Mouse (Mus musculus) lung, postnatal 36 days (tissue): Measurements from ENCODE around the gene Xylt1.

Source experiments
- DNase-seq: peaks from one replicate; pipeline ENCODE4 v3.0.0; 2022; ENCODE audit warnings: mixed read lengths

Xylt1 gene

DNA sequence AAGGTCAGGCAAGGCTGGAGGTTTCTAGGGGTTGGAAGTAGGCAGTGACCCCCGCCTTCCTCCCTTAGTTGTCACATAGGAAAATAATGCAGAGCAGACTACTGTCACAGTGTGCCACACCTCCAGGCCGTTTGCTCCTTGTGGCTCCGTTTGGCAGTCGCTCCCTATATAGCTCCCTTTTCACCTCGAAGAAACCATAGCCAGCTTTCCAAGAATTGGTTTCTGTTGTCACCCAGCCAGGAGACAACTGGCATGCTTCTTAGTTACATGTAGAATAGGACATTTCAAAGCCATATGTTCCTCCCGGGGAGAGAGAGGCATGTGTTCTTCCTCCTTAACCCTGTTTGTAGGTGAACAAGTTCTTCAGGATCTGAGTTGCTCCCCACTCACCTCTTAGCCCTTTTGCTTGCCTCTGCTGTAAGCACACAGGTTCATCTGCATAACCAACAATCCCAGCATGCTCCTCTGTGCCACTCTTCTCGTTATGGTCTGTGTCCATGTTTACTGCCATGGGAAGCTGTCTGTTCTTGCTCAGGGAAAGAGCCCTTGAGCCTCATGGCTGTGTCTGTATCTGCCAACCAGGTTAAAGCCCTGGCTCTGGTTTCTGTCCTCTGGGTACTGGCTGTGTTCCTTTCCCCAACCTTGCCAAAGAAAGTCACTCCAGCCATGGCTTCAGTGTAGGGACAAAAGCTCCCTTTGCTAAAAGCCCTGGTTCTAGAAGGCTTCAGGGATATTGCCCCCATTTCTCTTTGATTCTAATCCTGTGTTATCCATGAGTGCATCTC lies 143.8 kb downstream of the Xylt1 start:
- no peak for DNase-seq

DNA sequence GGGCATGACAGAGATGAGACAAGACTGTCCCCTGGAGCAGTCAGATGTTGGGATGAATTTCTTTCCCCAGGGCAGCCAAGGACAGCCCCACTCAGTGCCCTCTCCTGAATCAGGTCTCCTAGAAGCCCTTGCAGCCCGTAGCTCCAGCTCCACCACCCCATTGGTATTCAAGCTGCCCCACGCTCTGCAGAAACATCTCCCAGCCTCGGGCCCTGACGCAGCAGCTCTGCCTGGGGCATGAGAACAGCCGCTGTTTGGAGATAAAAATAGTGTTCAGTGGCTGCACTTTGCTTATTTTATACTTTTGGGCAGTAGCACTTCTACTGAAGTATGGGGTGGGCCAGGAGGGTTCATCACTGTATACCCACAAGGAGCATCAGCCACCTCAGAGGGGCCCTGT lies 144.9 kb downstream of the Xylt1 start:
- DNase-seq, result no peak

DNA sequence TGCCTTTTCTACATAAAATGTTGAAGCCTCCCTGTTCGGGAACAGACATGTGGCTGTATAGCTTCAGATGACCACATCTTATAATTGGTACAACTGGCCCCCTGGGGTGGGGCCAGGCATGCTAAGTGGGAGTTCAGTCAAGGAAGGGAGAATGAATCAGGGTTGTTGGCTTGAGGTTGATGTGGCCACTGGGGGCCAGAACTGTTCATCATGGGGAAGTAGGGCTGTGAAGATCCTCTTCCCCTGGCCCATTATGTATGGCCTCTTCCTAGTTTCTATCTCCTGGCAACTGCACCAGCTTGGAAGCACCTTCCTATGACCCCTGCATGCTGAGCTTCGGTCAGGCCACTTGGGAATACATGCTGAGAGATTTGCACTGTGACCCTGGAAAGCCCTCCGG lies 145.8 kb downstream of the Xylt1 start:
- DNase-seq, result no peak

DNA sequence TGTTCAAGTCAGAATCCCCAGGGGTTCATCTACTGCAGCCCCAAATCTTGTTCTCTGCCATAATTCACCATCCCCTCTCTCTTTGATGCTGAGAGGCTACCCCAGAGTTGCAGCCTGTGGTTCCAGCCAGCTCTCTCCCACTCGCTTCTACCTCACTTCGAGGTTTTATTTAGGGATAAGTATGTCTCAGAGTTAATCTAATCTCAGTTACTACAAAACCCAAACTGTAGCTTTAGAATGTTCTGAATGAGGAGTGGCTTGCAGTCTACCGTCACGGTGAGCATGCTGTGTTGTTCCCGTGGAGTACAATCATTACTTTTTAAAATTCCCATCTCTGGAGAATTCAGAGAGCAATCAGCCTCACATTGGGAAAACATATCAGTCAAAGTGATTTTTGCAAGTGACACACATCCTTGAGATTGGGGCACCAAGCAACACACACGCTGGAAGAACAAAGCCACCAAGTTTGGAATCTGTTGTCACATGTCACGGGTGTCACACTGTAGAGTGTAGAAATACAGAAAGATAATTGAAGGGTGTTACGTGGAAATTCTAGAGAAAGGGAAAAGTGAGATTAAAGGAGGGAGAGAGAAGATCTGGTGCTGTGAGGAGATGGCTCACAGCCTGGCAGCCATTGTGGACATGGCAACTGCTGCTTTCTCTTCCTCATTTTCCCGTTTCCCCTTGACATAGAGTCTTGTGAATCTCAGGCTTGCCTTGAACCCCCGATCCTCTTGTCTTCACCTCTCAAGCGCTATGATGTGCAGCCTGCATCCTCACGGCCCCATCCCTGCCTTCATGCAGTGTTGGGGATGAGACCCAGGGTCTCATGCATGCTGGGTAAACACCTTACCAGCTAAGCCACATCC lies 149.2 kb downstream of the Xylt1 start:
- DNase-seq, result no peak

DNA sequence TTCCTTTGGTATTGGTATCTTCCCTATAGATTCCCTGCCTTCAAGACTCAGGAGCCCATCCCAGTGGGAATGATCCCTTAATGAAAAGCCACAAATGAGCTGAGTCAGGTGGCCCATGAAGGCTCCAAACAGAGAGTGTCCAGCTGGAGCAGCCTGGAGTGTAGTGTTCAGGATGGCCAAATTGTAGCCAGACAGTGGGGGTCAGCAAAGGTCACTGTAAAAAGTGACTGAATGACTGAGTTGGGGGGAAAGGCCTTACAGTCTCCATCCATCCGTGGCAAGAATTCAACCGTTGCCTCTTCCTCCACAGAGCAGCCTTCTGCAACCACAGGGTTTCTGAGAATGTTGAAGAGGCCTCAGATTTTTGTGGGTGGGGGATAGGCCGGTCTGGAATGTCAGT lies 151.9 kb downstream of the Xylt1 start:
- DNase-seq, result no peak

DNA sequence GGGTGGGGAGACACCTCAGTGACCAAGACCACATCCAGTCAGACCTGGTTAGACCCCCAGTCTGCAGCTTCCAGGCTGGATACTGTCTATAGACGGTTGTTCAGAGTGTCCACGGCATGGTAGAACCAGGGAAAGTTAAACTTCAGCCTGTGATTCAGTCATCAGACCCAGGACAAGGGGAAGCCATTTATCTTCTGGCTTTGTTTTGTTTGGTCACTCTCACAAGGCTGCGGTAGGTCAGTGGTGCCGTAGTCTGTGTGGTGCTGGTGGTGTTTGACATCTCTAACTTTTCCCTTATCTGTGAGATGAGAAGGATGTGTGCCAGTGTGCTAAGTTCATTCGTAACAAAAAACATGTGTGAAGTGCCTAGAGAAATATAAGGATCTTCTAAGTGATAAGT lies 152.4 kb downstream of the Xylt1 start:
- no peak for DNase-seq

DNA sequence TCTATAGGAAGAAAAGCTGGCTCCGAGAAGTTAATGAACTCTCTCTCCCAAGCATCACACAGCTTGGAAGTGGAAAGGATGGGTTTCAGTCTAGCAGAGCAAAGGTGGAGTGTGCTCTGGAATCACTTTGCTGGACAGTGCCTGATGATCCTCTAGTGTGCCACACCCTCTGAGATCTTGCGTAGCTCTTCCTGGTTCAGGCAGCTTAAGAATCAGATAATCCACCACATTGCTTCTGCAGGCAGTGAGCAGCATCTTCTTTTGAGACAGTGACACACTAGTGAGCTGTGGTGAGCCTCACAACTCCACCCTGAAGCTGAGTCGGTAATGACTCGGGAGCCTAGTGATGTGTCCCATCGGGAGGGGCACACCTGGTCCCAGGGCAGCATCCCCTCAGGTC lies 159.2 kb downstream of the Xylt1 start:
- DNase-seq, result no peak

DNA sequence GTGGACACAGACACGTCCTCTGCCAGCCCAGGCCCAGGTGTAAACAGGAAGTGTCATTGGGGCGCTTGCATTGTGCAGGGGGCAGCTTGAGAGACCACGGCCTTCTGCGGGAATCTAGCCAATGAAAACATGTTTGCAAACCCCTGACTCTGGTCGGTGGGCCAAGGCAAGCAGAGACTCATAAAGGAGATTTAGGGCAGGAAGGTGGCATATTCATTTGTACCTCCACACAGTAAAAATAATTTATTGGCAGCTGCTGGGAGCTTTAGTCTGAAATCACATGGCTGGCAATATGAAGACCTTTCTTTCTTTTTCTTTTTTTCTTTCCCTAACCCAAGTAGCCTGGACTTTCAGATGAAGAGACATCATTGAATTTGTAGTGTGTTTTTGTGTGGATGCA lies 159.6 kb downstream of the Xylt1 start:
- DNase-seq, result no peak

DNA sequence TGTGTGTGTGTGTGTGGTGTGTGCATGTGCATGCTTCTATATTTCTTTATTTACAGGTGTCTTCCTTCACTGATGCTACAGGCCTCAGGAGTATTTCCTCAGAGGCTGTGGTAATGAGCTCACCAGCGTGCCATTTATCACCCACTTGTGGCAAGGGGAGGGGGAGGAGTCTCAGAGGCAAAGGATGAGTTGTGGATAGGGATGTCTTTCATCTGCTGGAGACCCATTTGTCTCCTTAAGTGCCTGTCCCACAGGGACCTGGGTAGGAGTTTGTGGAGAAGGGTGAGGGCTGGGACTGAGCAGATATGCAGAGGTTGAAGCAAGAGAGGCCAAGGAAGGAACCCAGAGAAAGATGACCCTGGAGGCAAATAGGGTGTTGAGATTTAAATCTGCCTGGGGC lies 160.3 kb downstream of the Xylt1 start:
- no peak for DNase-seq

DNA sequence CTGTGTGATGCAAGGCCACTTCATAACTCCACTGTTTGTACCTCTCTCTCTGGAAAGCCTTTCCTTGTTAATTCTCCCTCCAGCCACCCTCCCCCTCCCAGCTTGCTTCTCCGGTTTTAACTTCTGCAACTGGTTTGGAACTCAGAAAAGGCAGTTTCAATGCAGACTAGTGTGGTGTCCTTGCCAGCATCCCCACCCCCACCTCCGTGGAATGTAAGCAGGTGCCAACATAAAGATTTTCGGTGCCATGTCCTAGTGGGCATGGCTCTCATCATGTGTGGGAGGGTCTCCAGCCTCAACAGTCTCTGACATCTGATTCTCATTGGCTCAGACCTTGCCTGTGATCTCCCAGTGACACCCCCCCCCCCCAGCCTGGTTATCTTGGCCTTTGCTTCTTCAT lies 160.9 kb downstream of the Xylt1 start:
- DNase-seq, result no peak

DNA sequence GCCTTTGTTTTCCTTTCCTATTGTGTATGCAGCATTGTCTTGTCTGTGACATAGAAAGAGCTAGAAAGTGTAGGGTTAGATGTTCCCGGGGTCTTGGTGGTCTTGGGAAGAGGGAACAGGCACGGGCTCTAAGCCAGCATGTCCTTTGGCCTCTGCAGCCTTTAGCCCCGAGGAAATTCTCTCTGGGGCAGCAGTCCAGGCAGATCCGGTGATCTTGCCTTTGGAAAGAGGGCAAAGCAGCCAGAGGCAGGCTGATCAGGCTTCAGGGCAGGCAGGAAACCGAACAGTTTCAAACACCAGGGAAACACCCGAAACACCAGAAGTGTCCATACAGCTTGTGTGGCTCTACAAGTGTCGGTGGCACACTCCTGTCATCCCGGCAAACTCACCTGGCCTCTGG lies 162.3 kb downstream of the Xylt1 start:
- DNase-seq, result no peak

DNA sequence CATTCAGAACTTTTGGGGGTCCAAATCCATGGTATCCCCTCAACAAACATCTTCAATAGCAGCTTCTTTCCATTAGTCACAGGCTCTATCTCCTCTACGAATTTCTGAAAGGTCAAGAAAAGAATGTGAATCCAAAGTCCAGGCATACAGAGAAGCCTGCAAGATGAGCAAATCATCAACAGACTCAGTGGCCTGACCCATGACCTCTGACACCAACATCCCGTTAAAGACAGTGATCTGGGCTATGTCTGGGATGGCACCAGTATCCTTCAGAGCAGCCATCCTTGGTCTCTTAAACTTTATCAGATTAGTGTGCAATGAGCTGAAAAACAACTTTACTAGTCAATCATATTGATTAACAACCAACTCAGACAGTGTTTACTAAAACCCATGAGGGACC lies 163.3 kb downstream of the Xylt1 start:
- DNase-seq, result no peak

DNA sequence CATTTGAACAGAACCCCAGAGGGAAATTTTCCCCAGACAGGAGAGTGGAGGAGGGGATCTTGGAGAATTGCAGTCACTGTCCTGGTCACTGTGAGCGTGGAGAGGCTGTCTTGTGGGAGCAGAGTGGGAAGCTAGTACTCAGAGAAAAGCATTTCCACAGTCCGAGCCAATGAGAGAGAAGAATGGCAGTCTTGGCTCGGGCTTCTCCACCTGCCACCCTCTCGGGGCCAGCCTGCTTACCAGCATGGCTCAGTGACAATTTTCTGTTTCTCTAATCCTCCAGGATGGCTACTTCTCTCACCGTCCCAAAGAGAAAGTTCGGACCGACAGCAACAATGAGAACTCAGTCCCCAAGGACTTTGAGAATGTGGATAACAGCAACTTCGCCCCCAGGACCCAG lies 167.5 kb downstream of the Xylt1 start:
- DNase-seq, result no peak

DNA sequence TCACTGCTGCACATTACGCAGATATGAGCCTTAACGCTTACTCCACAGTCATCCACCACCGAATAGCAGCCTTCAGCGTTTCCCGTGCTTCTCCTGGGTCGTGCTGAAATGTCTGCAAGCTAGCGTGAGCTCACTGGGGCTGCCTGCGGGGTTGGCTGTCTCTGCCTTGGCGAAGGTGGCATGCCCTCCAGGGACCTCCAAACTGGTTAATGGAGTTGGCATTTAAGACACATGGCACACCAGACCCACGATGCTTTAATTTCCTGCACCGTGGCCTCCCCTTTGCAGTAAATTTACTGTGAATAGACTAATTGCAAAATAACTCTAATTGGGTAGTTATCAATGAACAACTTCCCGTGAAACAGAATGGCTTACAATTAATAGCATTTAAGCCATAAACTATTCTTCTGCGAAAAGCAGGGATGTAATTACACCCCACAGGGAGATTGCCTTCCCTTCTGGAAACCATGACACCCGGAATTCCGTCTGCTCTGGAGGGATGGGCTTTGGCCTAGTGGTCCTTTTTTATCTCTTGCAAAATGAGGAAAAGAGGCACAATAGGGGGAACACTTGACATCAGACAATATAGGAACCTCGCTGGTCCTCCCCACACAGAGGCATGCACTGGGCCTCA lies 170.3 kb downstream of the Xylt1 start:
- DNase-seq, result no peak

DNA sequence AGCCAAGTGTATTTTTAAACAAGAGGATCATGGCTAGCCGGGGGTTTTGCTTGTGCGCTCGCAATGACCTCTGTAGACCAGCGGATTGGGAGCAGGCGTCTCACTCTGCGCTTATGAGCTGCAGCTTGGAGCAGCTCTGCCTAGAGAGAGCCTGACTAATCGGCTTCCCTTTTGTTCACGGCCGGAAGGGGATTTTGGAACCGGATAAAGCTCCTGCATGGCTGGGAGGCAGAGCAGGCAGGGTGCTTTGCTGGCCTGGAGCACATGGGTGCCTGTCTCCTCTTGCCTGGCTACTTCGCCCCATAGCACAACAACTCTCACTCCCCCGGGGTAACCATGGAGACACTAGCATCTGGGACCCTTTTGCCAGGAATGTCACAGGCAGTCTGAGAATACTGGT lies 172.4 kb downstream of the Xylt1 start:
- DNase-seq, result no peak

DNA sequence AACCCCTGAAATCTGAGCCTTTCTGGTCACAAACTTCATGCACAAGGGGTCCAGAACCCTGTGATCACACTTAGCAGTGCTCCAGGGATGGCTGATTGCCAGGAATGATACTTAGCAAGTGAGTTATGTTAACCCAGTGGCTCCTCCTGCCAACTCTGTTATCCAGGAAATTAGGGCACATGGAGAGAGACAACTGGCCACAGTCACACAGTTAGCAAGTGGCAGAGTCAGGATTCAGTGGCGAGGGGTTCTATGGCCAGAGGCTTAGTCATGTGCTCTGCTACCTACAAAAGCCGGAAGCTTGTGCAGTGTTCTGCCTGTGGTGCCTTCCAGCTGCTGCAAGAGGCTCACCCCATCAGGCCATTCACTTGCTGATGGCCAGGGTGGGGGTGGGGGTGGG lies 175.0 kb downstream of the Xylt1 start:
- DNase-seq, result no peak

DNA sequence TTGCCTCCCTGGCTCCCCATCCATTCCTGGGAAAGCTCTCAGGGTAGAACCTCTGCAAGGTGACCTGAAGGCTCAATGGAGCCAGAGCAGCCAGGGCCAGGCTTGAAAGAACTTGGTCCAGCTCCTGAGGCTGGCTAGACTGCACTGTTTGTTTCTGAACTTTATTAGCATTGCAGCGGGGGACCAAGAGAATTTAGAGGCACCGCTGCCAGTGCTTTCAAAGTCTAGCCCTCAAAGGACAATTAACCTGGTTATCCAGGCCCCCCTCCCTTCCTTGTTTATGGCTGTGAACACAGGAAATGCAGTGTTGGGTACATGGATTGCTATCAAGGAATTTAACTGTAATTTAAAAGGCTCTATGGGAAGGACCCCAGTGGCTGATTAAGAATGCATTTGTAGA lies 177.4 kb downstream of the Xylt1 start:
- DNase-seq, result no peak

DNA sequence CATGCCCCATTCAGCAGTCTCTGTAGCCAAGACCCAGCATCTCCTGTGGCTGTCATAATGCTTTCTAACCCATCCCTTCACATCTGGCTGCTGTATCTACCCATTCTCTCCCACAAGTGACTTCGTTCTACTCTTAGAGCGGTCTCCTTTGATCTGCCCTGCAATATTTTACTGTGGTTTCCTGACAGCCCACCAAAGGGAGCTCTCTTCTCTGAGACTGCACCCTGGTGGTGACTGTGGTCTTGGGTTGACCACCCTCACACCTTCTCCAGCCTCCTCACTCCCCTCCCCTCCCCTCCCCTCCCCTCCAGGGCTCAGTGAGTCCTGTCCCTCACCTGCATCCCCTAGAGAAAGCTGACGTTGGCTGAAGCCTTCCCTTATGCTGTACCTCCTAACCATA lies 178.3 kb downstream of the Xylt1 start:
- DNase-seq, result no peak

DNA sequence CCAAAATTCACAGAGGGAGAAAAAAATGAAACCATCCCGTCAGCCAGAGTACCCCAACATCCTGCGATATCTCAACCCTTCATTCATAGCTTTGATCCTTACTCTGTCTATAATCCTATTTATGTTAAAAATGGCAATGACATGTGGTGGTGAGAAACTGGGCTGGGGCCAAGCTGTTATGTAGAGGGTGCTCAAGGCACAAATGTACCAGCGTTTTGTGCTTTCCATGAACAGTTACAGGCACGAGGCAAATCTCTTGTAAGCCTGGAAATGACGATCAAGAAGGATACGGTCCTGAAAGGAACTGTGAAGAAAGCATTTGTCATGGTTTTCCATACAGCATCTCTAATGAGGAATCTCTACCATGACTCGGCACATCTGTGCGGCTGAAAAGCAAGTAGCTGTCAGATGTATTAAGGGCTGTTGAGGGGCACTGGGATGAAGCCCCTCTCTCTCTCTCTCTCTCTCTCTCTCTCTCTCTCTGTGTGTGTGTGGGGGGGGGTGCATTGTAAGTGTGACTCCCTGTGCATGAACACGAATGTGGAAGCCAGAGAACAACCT lies 183.2 kb downstream of the Xylt1 start:
- DNase-seq, result no peak

DNA sequence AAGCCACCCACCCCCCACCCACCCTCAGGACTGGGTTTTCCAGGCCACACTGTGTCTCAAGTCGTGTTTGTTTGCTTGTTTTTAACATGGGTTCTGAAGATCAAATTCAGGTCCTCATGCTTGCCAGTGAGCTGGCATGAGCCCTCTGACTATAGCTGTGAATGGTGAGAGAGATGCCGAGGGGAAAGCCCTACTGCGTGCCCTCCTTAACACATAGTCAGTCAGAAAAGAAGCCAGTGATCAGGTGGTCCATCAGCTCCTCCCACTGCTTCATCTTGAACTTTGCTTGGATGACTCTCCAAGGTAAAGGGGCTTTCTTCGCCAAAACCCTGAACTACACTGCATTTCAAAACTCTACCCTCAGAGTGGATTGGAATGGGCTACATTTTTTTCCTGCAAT lies 183.8 kb downstream of the Xylt1 start:
- no peak for DNase-seq

DNA sequence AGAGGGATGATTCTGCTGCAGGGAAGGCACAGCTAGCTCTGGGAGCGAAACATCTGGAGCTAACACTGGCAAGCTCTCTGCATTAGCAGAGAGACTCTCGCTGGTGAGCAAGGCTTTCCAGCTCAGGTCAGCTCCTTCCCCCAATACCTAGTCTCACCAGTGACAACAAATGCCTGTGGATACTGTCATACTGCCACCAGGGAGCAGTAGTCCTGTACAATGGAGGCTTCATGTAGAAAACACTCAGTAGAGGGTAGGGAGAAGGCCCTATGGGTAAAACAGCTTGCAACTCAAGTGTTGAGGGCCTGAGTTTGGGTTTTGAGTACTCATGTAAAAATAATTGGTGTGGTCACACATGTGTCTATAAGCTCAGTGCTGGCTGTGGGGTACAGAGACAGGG lies 185.3 kb downstream of the Xylt1 start:
- DNase-seq, result peak; percentile 19

DNA sequence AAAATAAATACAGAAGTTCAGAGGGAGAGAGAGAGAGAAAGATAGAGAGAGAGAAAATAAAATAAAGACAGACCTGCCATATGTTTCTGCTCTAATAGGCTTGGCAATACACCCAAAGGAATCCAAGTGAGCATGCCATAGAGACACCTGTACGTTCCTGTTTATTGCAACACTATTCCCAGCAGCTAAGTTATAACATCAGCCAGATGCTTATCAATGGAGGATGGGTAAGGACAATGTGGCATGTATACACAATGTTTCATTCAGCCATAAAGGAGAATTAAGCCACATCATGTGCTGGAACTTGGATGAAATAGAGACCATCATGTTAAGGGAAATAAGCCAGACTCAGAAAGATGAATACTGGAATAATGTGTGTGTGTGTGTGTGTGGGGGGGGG lies 186.1 kb downstream of the Xylt1 start:
- no peak for DNase-seq

DNA sequence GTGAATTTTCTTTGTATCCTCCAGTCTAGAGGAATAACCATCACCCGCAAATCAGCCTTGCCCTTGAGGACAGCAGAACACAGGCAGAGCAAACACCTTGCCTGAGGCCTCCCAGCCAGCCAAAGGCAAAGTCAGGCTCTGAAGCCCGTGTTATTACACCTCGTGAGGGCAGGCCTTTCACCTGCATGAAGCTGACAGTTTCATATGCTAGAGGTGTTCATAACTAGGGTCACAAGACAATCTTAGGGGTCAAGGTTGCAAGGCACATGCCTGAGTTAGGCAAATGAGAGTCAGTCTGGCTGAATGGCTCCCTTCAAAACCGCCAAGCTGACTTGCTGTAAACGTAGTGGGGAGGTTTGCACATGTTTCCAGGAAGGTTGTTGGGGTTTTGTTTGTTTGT lies 186.5 kb downstream of the Xylt1 start:
- DNase-seq, result no peak
